Mouse (Mus musculus): ENCODE data around the gene Mfsd9.
"Not testable (repeated sequence)": the region's sequence is repeated elsewhere in the genome, so short reads cannot be mapped to it uniquely, and the experiment has no call there.

The Mfsd9 gene

DNA sequence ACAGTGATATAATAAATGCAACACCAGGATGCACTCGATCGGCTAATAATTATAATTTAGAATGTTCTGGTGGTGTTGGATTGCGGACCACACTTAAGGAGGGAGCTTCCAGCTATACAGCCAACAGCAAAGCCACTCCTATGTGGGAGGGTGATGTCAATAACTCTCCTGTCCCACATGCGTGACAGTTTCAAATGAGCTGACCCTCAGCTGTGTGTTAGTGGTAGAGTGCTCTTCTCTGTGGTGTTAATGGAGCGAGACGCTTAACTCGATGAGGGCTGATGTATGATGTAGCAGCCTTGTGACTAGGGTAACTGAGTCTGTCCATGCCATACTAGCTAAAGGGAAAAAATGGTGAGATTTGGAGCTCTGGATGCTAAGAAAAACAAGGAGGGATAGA, 7.0 kb downstream of the Mfsd9 start:
- DNase-seq (ENCODE audit: low spot score) = no peak

GRCm38 (mm10) chr1:40776763-40777162, 13.7 kb downstream of the Mfsd9 start:
- DNase-seq (ENCODE audit: low spot score) = no peak

GRCm38 (mm10) chr1:40776102-40776501, 14.4 kb downstream of the Mfsd9 start:
- DNase-seq (ENCODE audit: low spot score) = no peak

GRCm38 (mm10) chr1:40774040-40774439, 16.4 kb downstream of the Mfsd9 start:
- no peak for DNase-seq (ENCODE audit: low spot score)

DNA sequence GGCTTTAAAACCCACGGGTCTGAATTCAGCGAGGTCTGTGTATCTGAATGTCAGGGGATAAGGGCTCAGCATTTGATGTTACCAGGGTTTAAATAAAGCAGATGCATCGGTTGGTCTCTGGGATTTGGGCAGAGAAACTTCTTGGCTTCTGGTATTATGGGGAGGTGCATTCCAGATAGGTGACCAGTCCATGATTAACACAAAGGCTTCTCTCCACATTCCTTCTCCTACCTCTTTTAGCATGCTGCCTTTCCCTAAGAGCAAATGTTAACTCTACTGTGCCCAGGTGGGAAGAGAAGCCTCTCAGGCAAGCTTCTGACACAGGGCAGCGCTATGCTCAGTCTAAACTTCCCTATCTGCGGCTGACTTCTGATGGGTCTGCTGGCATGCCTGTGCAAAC, 17.3 kb downstream of the Mfsd9 start:
- DNase-seq (ENCODE audit: low spot score) = no peak

GRCm38 (mm10) chr1:40771196-40771970, 19.1 kb downstream of the Mfsd9 start:
- DNase-seq (ENCODE audit: low spot score) = no peak

GRCm38 (mm10) chr1:40769331-40769894, 21.1 kb downstream of the Mfsd9 start:
- no peak for DNase-seq (ENCODE audit: low spot score)

DNA sequence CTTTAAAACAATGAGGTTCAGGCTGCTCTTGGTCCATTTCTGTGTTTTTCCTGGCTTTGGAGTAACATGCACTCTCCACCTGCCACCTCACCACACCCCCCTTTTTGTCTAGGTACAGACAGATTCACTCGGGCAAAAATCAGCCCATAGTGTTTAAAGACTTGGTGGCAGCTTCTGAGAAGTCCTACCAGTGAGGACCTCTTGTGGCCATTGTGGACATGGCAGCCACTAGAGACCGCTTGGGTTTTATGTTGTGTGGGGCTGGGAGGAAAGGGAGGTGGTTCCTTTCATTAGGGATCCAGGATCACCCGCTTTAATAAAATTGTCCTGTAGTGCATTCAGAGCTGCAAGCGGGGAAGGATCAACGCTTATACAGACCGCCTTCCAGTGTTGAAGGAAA, 21.9 kb downstream of the Mfsd9 start:
- DNase-seq (ENCODE audit: low spot score) = peak; percentile 12

DNA sequence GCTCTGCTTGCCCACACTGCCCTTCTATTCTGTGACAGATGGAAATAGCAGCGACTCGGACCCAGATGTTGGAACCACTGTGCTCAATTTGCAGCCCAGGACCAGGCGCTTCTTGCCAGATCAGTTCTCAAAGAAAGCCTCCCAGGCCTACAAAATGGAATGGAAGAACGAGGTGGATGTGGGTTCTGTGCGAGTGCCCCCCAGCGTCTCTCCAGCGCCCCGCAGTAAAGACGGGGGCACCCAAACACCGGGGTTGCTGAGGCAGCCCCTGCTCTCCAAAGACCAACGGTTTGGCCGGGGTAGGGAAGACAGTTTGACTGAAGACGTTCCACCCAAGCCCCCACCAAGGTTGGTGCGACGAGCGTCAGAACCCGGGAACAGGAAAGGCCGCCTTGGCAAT, 22.9 kb downstream of the Mfsd9 start:
- no peak for DNase-seq (ENCODE audit: low spot score)

DNA sequence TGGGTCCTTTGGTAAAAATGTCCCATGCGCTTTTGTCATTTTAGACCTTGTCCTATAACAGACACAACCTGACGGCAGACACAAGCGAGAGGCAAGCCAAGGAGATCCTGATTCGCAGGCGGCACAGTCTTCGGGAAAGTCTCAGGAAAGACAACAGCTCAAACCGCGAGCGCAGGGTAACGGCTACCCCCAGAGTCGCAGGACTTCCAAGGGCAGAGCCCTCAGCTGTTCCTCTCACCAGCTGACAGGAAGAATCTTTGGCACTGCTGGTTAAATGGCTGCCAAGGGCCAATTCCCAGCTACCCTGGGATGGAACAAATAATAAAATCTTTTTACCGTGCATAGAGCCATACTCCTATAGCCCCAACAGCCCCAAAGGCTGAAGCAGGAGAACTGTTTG, 25.0 kb downstream of the Mfsd9 start:
- no peak for DNase-seq (ENCODE audit: low spot score)

GRCm38 (mm10) chr1:40764701-40765275, 25.7 kb downstream of the Mfsd9 start:
- no peak for DNase-seq (ENCODE audit: low spot score)

DNA sequence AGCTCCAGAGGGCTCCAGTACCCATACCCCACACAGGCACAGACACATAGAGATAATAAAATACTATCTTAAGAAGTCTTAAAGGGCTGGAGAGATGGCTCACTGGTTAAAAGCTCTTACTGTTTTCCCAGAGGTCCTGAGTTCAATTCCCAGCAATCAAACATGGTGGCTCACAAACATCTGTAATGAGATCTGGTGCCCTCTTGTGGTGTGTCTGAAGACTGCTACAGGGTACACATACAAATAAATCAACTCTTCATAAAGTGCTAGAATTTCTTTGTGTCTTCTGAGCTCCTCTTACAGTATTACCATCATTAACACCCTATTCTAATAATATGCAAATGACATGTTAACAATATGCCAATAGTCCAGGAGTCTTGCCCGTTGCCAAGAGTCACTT, 26.4 kb downstream of the Mfsd9 start:
- no peak for DNase-seq (ENCODE audit: low spot score)

DNA sequence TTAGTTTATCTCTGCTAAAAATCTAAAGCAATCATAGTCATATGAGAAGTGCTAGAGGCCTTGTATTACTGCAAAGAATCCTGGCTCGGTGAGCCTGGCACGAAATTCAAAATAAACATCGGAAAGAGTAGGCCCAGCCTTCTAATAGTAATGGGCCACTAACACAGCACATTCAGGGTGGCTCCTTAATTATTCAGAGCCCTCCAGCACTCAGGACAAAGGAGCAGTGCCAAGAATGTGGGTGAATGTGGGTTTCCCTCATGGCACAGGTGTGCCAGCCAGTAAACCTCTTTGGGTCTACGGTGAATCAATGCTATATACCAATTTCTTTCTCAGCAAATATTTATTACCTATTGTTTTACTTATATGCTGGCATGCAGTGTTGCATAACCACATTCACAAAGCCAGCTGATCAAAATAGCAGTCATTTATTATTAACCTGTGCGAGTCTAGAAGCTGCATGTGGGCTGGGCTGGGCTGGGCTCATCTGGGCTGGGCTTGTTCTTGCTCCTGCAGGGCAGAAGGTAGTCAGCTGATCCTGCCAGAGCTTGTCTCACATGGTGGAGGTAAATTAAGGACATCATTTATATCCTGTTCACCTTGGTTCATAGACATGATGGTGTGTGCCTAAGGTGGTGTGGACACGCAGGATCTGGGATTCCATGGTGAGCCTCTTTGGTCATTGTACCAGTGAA, 30.6 kb downstream of the Mfsd9 start:
- no peak for DNase-seq (ENCODE audit: low spot score)

- DNase-seq (ENCODE audit: low spot score) = no peak
Measured at GRCm38 (mm10) chr1:40746089-40746488, 44.4 kb downstream of the Mfsd9 start.

GRCm38 (mm10) chr1:40740739-40741138, 49.7 kb downstream of the Mfsd9 start:
- no peak for DNase-seq (ENCODE audit: low spot score)

DNA sequence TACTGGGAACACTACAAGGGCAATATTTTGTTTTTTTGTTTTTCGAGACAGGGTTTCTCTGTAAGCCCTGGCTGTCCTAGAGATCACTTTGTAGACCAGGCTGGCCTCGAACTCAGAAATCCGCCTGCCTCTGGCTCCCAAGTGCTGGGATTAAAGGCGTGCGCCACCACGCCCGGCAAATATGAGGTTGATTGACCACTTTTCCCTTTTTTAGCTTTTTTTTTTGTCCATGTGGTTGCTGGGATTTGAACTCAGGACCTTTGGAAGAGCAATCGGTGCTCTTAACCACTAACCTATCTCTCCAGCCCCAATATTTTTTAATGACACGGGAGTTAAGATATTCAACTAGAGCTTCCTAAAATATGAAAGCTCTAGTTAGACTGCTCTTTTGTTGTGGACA, 52.2 kb downstream of the Mfsd9 start:
- DNase-seq (ENCODE audit: low spot score) = not testable (repeated sequence)

DNA sequence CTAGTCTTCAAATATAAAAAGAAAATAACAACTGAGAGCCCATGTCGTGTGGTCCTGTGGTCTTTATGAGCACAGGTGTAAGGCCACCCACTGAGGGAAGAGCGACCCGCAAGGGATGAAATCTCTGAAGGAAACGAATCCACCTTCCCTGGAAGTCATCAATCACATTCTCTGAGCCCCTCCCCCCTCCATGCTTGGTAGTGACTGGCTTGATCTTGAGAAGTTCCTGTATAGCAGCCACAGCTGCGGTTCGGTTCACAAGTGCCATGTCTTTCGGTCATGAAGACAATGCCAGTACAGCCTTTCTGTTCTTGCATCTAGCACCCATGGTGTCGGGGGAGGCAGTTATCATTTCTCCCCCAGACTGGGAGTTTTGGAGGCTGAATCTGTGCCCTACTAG, 52.8 kb downstream of the Mfsd9 start:
- DNase-seq (ENCODE audit: low spot score) = no peak

- DNase-seq (ENCODE audit: low spot score) = no peak
Measured at GRCm38 (mm10) chr1:40728636-40729035, 61.9 kb downstream of the Mfsd9 start.

DNA sequence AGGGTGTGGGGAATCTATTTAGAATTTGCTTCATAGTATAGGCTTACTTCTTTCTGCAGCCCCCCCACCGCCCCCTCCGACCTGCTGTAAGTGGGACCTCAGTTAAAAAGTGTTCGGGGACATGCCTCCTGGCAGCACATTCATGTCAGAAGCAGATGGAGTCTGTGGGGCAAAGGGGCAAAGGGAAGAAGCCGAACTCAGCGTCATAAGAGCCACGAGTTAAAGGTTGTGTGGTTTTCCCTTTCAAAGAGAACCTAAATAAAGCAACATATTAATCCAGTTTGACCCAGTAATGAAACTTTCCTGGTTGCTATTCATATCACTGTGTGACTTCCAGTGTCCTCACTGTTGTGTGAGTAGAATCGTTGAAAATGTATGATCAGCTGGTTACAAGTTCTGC, 63.1 kb downstream of the Mfsd9 start:
- DNase-seq (ENCODE audit: low spot score) = no peak

- DNase-seq (ENCODE audit: low spot score) = no peak
Measured at GRCm38 (mm10) chr1:40726051-40726450, 64.4 kb downstream of the Mfsd9 start.

All from left cerebral cortex, adult 11 months (tissue).